Mouse (Mus musculus): ENCODE measurements around the gene Ddx6. TPM values are rescaled to one million over a fixed set of nuclear protein-coding genes. Genes with fewer than 3 reads are reported as not detected.
A peak's percentile ranks its signal among the peaks of the same experiment; 100 is the strongest.

Ddx6 gene
- polyA plus RNA-seq, 1 experiment from 2014 or later: 14.6 TPM

- Histone ChIP-seq H3K9ac (ENCODE audit: low read depth, low read length) (no peak overlapping the region), H3K27ac (ENCODE audit: low read depth, low read length) (no peak overlapping the region), H3K27me3 (replicated peaks; ENCODE audit: control insufficient read depth, insufficient read depth, low read length) (no peaks in the 10 kb centered on the region), H3K9me3 (ENCODE audit: control insufficient read depth, low read length) (no peaks in the 10 kb centered on the region), H3K4me1 (ENCODE audit: control insufficient read depth, insufficient read depth, low read depth, low read length) (peaks cover 5% of the 10 kb centered on the region; the same call in 1 of the 2 replicates), H3K36me3 (ENCODE audit: control insufficient read depth, insufficient read depth, low read length) (no peaks in the 10 kb centered on the region), H3K4me3 (ENCODE audit: low read length) (peak overlapping the region; percentile 1; the same call in 1 of the 2 replicates), H3K4me2 (ENCODE audit: low read length) (peak overlapping the region; percentile 44)
- 26% methylated on average over 26 of the region's 26 CpGs for WGBS
- peak; percentile 60 for ATAC-seq
Measured at GRCm38 (mm10) chr9:44655098-44656066, 50.7 kb downstream of the Ddx6 start.

GRCm38 (mm10) chr9:44663706-44664105, 59.0 kb downstream of the Ddx6 start:
- Histone ChIP-seq H3K27me3 (replicated peaks; ENCODE audit: control insufficient read depth, insufficient read depth, low read length) (no peaks in the 10 kb centered on the region), H3K4me3 (ENCODE audit: low read length) (no peak overlapping the region), H3K27ac (ENCODE audit: low read depth, low read length) (no peak overlapping the region), H3K9me3 (ENCODE audit: control insufficient read depth, low read length) (no peaks in the 10 kb centered on the region), H3K9ac (ENCODE audit: low read depth, low read length) (no peak overlapping the region), H3K4me1 (ENCODE audit: control insufficient read depth, insufficient read depth, low read depth, low read length) (no peaks in the 10 kb centered on the region), H3K36me3 (ENCODE audit: control insufficient read depth, insufficient read depth, low read length) (no peaks in the 10 kb centered on the region), H3K4me2 (ENCODE audit: low read length) (no peak overlapping the region)
- 86% methylated on average over 6 of the region's 6 CpGs for WGBS
- ATAC-seq: no peak

GRCm38 (mm10) chr9:44671416-44671815, 66.7 kb downstream of the Ddx6 start:
- H3K9me3 ChIP-seq (ENCODE audit: control insufficient read depth, low read length): no peaks in the 10 kb centered on the region
- H3K4me3 ChIP-seq (ENCODE audit: low read length): no peak overlapping the region
- no peak for ATAC-seq
- H3K4me1 ChIP-seq (ENCODE audit: control insufficient read depth, insufficient read depth, low read depth, low read length): no peaks in the 10 kb centered on the region
- WGBS: 94% methylated on average over 5 of the region's 5 CpGs
- no peak overlapping the region for H3K27ac ChIP-seq (ENCODE audit: low read depth, low read length)
- no peaks in the 10 kb centered on the region for H3K36me3 ChIP-seq (ENCODE audit: control insufficient read depth, insufficient read depth, low read length)
- H3K27me3 ChIP-seq (replicated peaks; ENCODE audit: control insufficient read depth, insufficient read depth, low read length): no peaks in the 10 kb centered on the region; the same call in 1 of the 2 replicates
- no peak overlapping the region for H3K9ac ChIP-seq (ENCODE audit: low read depth, low read length)
- no peak overlapping the region for H3K4me2 ChIP-seq (ENCODE audit: low read length)

DNA sequence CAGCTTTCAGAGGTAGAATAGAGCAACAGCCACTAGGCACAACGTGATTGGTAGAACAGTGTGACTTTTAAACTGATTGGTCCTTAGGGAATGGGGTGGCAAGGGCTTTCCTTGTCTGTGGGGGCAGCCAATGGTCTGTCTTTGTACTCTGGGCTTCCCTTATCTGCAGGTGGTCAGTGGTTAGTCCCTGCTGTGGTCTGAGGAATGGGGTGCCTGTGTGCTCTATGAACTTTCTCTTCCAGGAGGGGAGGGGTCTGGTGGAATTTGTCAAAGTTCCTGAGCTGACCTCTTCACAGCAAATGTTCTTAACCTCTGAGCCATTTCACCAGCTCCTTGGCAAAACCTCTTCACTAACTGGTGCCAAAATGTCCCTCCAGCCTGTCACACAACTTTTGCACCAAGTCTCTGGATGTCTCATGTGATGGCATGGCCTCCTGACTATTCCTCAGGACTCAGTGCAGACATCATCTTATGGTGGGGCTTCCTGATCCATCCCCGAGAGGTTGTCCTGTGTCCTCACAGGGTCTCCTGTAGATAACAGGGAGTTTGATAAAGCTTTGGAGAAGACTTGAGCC, 67.7 kb downstream of the Ddx6 start:
- no peak for ATAC-seq

DNA sequence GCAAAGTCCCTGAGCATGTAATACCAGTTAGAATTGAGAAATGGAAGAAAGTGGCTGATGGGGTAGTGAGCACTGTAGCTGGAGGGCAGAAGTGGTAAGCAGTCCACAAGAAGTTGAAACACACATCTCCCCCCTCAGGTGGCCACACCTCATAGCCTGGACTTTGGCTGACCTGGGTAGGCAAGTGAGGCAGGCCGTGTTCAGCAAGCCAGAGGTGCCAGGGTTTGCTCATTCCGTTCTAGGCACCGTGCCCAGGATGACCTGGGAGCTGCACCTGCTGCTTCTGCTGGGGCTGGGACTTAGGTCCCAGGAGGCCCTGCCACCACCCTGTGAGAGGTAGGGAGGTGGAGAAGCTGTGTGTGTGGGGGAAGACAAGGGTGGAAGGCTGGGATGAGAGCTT, 68.3 kb downstream of the Ddx6 start, which contains the start of gene Treh:
TSS of gene Treh (plus strand) at position 229 of the 400 bp plus-strand sequence.
- 91% methylated on average over 3 of the region's 3 CpGs for WGBS
- Histone ChIP-seq H3K4me1 (ENCODE audit: control insufficient read depth, insufficient read depth, low read depth, low read length) (no peaks in the 10 kb centered on the region), H3K36me3 (ENCODE audit: control insufficient read depth, insufficient read depth, low read length) (no peaks in the 10 kb centered on the region), H3K9ac (ENCODE audit: low read depth, low read length) (no peak within 1 kb of the TSS), H3K9me3 (ENCODE audit: control insufficient read depth, low read length) (no peaks in the 10 kb centered on the region), H3K27me3 (replicated peaks; ENCODE audit: control insufficient read depth, insufficient read depth, low read length) (no peaks in the 10 kb centered on the region; the same call in 1 of the 2 replicates), H3K4me3 (ENCODE audit: low read length) (no peak within 1 kb of the TSS), H3K27ac (ENCODE audit: low read depth, low read length) (no peak within 1 kb of the TSS), H3K4me2 (ENCODE audit: low read length) (no peak within 1 kb of the TSS)
- ATAC-seq: no peak

More for the DNA sequence above, 67.7 kb downstream of the Ddx6 start:
- no peaks in the 10 kb centered on the region for H3K36me3 ChIP-seq (ENCODE audit: control insufficient read depth, insufficient read depth, low read length)
- no peak overlapping the region for H3K4me2 ChIP-seq (ENCODE audit: low read length)
- no peaks in the 10 kb centered on the region for H3K4me1 ChIP-seq (ENCODE audit: control insufficient read depth, insufficient read depth, low read depth, low read length)
- no peaks in the 10 kb centered on the region for H3K9me3 ChIP-seq (ENCODE audit: control insufficient read depth, low read length)
- H3K27ac ChIP-seq (ENCODE audit: low read depth, low read length): no peak overlapping the region
- H3K9ac ChIP-seq (ENCODE audit: low read depth, low read length): no peak overlapping the region
- H3K27me3 ChIP-seq (replicated peaks; ENCODE audit: control insufficient read depth, insufficient read depth, low read length): no peaks in the 10 kb centered on the region; the same call in 1 of the 2 replicates
- no peak overlapping the region for H3K4me3 ChIP-seq (ENCODE audit: low read length)
- 65% methylated on average over 2 of the region's 2 CpGs for WGBS

GRCm38 (mm10) chr9:44678288-44678871, 73.7 kb downstream of the Ddx6 start:
- ATAC-seq: no peak
- Histone ChIP-seq H3K27ac (ENCODE audit: low read depth, low read length) (no peak overlapping the region), H3K36me3 (ENCODE audit: control insufficient read depth, insufficient read depth, low read length) (no peaks in the 10 kb centered on the region), H3K9me3 (ENCODE audit: control insufficient read depth, low read length) (no peaks in the 10 kb centered on the region), H3K9ac (ENCODE audit: low read depth, low read length) (no peak overlapping the region), H3K4me1 (ENCODE audit: control insufficient read depth, insufficient read depth, low read depth, low read length) (no peaks in the 10 kb centered on the region), H3K27me3 (replicated peaks; ENCODE audit: control insufficient read depth, insufficient read depth, low read length) (no peaks in the 10 kb centered on the region), H3K4me2 (ENCODE audit: low read length) (no peak overlapping the region), H3K4me3 (ENCODE audit: low read length) (no peak overlapping the region)
- 90% methylated on average over 2 of the region's 2 CpGs for WGBS

GRCm38 (mm10) chr9:44679565-44679964, 74.9 kb downstream of the Ddx6 start:
- no peak for ATAC-seq
- 56% methylated on average over 5 of the region's 5 CpGs for WGBS
- H3K27ac ChIP-seq (ENCODE audit: low read depth, low read length): no peak overlapping the region
- H3K9me3 ChIP-seq (ENCODE audit: control insufficient read depth, low read length): no peaks in the 10 kb centered on the region
- H3K36me3 ChIP-seq (ENCODE audit: control insufficient read depth, insufficient read depth, low read length): no peaks in the 10 kb centered on the region
- no peak overlapping the region for H3K4me3 ChIP-seq (ENCODE audit: low read length)
- no peaks in the 10 kb centered on the region for H3K27me3 ChIP-seq (replicated peaks; ENCODE audit: control insufficient read depth, insufficient read depth, low read length)
- no peak overlapping the region for H3K9ac ChIP-seq (ENCODE audit: low read depth, low read length)
- no peaks in the 10 kb centered on the region for H3K4me1 ChIP-seq (ENCODE audit: control insufficient read depth, insufficient read depth, low read depth, low read length)
- no peak overlapping the region for H3K4me2 ChIP-seq (ENCODE audit: low read length)

- peaks cover 20% of the 10 kb centered on the region for H3K4me1 ChIP-seq (ENCODE audit: control insufficient read depth, insufficient read depth, low read depth, low read length)
- no peaks in the 10 kb centered on the region for H3K27me3 ChIP-seq (replicated peaks; ENCODE audit: control insufficient read depth, insufficient read depth, low read length)
- no peak overlapping the region for H3K4me2 ChIP-seq (ENCODE audit: low read length)
- 86% methylated on average over 8 of the region's 8 CpGs for WGBS
- no peaks in the 10 kb centered on the region for H3K9me3 ChIP-seq (ENCODE audit: control insufficient read depth, low read length)
- no peak overlapping the region for H3K27ac ChIP-seq (ENCODE audit: low read depth, low read length)
- no peak overlapping the region for H3K4me3 ChIP-seq (ENCODE audit: low read length)
- ATAC-seq: no peak
- H3K9ac ChIP-seq (ENCODE audit: low read depth, low read length): no peak overlapping the region
- no peaks in the 10 kb centered on the region for H3K36me3 ChIP-seq (ENCODE audit: control insufficient read depth, insufficient read depth, low read length)
Measured at GRCm38 (mm10) chr9:44683046-44683445, 78.4 kb downstream of the Ddx6 start.
